Mouse (Mus musculus) lung, adult 2 months (tissue): ENCODE results near the gene Ckb. TPM values are rescaled to one million over a fixed set of nuclear protein-coding genes. Genes with fewer than 3 reads are reported as not detected.
"Not testable (repeated sequence)": the region's sequence is repeated elsewhere in the genome, so short reads cannot be mapped to it uniquely, and the experiment has no call there.

Source experiments
- DNase-seq: peaks from one replicate; pipeline ENCODE4 v3.0.0; 2022
- H3K4me1 ChIP-seq: fragments of 200-500 bp; 2 replicates; pipeline ENCODE4 v1.6.1; 2011; ENCODE audit warnings: low read length; ENCODE audit not compliant: control insufficient read depth, insufficient read depth
- H3K4me3 ChIP-seq: fragments of 200-500 bp; replicated peaks from 2 replicates; pipeline ENCODE3; 2011; ENCODE audit warnings: low read depth, mild to moderate bottlenecking, control low read depth, low read length; ENCODE audit errors: extremely low read depth
- CTCF ChIP-seq: fragments of 200-500 bp; IDR thresholded peaks from 2 replicates; pipeline ENCODE4 v1.5.1; 2011; ENCODE audit warnings: mild to moderate bottlenecking, low read length, control low read depth; ENCODE audit not compliant: insufficient read depth
- POLR2A ChIP-seq: fragments of 200-500 bp; IDR thresholded peaks from 2 replicates; pipeline ENCODE4 v1.6.1; 2011; ENCODE audit warnings: low read depth, mild to moderate bottlenecking, control low read depth, low read length, borderline replicate concordance; ENCODE audit errors: extremely low read depth
- WGBS: fragments of 180-500 bp; shearing (Covaris S2); methylation state at CpG from one replicate; pipeline ENCODE4 v1.1.7; 2018; 5-methylcytosine and 5-hydroxymethylcytosine counted together
- polyA plus RNA-seq: library from polyadenylated mRNA; depleted of rRNA; stranded (reverse); fragments of >200 nt; gene quantifications from 2 replicates; pipeline ENCODE4 v1.2.3, GENCODE M21; 2012

The Ckb gene
- polyA plus RNA-seq, 1 experiment = 261 TPM

DNA sequence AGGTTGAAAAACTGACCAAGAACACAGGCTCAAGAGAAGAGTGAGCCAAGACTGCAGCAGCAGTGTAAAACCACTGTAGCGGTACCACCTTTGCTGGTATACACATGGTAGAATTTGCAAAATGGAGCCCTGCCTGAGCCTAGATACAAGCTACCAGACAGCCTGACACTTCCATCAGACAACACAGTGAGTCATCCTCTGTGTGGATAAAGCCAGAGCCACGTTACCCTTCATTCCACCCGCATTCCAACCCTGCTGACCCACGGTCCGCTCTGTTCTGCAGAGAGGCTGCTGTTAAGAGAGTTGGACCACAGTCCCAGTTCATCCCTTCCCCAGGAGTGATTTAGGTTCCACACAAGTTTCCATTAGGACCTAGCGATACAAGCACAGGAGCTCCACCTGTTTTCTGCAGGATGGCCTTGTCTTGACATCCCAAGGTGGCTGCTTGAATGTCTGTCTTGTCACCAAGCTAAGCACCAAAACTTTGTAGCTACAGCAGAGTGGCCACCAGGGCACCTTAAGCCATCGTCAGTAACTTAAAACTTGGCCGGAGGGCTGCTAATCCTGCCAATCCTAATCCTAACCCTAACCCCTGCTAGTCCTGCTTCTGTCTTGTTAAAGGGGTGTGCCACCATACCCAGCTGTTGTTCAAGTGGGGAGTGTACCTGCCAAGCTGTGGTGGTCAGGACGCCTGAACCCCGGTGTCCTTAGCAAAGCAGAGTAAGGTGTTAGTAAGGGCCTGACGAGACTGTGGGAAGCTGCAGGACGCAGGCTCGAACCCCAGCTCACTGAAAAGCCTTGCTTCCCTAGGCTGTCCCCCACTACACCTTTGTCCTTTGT is 6.9 kb downstream of the Ckb start:
- DNase-seq = no peak
- TF ChIP-seq CTCF (no peak), POLR2A (no peak)
- Histone ChIP-seq H3K4me1 (peaks cover 10% of the 10 kb centered on the region; the same call in 1 of the 2 replicates), H3K4me3 (no peak overlapping the region)
- 72% methylated on average over 13 of the region's 13 CpGs for WGBS

DNA sequence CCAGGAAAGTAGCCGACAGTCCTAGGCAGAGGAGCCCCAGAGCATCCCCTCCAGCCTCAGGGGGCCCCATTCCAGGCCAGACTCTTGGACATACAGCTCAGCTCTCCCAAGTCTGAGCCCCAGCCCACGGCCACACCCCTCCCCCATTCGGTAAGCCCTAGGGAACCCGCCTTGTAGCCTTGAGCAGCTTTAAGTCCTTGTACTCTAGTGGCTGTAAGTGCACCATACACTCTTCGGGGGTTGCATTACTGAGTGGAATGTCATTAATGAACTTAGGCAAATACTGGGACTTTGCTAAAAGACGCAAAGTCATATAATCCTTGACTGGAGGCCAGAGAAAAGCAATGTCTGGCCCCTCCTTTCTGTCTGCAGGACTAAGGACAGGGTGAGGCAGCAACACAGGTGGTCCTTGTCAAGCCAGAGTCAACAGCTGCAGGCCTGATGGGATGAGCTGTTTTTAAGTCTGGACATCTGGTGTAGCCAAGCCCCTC is 7.9 kb downstream of the Ckb start:
- DNase-seq = no peak
- TF ChIP-seq CTCF (no peak), POLR2A (no peak)
- Histone ChIP-seq H3K4me3 (no peak overlapping the region), H3K4me1 (peaks cover 10% of the 10 kb centered on the region; the same call in 1 of the 2 replicates)
- 35% methylated on average over 6 of the region's 6 CpGs for WGBS

- 48% methylated on average over 17 of the region's 17 CpGs for WGBS
- DNase-seq = no peak
- Histone ChIP-seq H3K4me3 (no peak overlapping the region), H3K4me1 (peaks cover 3% of the 10 kb centered on the region; the same call in 1 of the 2 replicates)
- no peak for TF ChIP-seq CTCF
- TF ChIP-seq POLR2A = no peak
These were observed 8.7 kb downstream of the Ckb start for GRCm38 (mm10) chr12:111663228-111664143.

GRCm38 (mm10) chr12:111661554-111661953 is 10.6 kb downstream of the Ckb start:
- 98% methylated on average over 11 of the region's 11 CpGs for WGBS
- not testable (repeated sequence) for H3K4me1 ChIP-seq, H3K4me3 ChIP-seq, DNase-seq

GRCm38 (mm10) chr12:111660628-111661027 is 11.5 kb downstream of the Ckb start:
- no peak for DNase-seq
- Histone ChIP-seq H3K4me3 (no peak overlapping the region), H3K4me1 (peaks cover 3% of the 10 kb centered on the region; the same call in 1 of the 2 replicates)
- 96% methylated on average over 1 of the region's 1 CpGs for WGBS
- TF ChIP-seq CTCF = no peak
- TF ChIP-seq POLR2A = no peak

- H3K4me3 ChIP-seq = no peak overlapping the region
- peaks cover 3% of the 10 kb centered on the region; the same call in 1 of the 2 replicates for H3K4me1 ChIP-seq
- no peak for TF ChIP-seq POLR2A
- no peak for TF ChIP-seq CTCF
- no peak for DNase-seq
- WGBS = 91% methylated on average over 4 of the region's 4 CpGs
These were observed 12.8 kb downstream of the Ckb start for GRCm38 (mm10) chr12:111659331-111659730.

DNA sequence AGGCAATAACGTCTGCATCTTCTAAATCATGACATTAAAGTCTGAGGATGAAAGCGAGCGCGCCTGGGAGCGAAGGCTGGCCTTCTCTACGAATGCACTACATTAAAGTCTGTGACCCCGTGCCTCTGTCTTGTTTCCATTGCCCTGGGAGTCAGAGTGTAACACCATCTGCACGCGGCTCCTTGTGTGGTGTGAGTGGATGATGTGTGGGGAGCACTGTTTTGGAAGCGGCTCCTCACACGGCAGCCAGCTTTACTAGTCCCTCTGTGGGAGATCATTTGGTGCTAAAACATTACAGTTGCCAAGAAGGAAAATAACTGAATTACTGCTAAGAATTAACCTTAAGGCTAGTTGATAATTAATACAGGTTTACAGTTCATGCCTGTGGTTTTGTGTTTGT is 16.4 kb downstream of the Ckb start:
- DNase-seq = no peak
- Histone ChIP-seq H3K4me3 (no peak overlapping the region), H3K4me1 (no peaks in the 10 kb centered on the region)
- TF ChIP-seq POLR2A (no peak), CTCF (no peak)
- WGBS = 82% methylated on average over 11 of the region's 11 CpGs

DNA sequence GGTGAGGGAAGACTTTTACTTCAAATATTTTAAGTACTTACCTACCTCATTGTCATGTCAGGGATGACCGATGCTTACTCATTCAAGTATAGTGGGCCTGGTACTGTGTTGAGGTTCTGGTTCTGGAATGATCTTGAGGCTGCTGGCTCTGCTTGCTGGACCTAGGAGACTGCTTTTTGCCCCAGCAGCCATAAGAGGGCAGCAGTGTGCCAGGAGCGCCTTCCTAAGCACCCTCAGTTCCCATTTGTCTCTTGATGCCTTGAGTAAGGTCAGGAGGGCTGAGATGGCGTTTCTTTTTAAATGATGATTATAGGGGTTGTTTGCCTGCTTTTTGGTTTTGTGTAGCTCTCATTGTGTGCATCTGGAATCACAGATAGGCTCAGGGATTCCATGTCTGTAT is 18.7 kb downstream of the Ckb start:
- peak; percentile 90 for TF ChIP-seq CTCF
- no peak for TF ChIP-seq POLR2A
- DNase-seq = peak; percentile 61
- WGBS = 24% methylated on average over 3 of the region's 3 CpGs

DNA sequence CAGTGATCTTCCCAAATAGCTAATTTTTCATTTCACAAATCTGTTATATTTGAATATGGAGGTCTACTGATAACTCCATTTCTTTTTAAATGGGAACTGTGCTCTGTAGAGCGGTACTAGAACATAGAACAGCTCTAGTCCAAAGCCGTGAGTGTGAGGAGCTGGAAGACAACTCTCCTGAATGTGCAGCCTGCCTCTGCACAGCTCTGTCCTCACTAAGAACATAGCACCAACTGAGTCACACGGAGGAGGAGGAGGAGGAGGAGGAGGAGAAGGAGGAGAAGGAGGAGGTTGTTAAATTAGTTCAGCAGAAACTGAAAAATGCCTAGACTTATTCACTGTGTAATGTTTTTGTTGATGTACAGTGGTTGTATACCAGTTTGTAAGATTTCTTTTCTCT is 19.2 kb downstream of the Ckb start:
- H3K4me3 ChIP-seq = no peak overlapping the region
- no peaks in the 10 kb centered on the region for H3K4me1 ChIP-seq
- TF ChIP-seq CTCF = no peak
- TF ChIP-seq POLR2A = no peak
- 86% methylated on average over 3 of the region's 3 CpGs for WGBS
- no peak for DNase-seq

More for the DNA sequence above, 18.7 kb downstream of the Ckb start:
- Histone ChIP-seq H3K4me3 (no peak overlapping the region), H3K4me1 (no peaks in the 10 kb centered on the region)
